Mouse (Mus musculus): ENCODE results near the gene Dlgap1. TPM values are rescaled to one million over a fixed set of nuclear protein-coding genes. Genes with fewer than 3 reads are reported as not detected.
A peak's percentile ranks its signal among the peaks of the same experiment; 100 is the strongest.

The Dlgap1 gene
- polyA plus RNA-seq, 1 experiment from 2014 or later, result 3.5 TPM

DNA sequence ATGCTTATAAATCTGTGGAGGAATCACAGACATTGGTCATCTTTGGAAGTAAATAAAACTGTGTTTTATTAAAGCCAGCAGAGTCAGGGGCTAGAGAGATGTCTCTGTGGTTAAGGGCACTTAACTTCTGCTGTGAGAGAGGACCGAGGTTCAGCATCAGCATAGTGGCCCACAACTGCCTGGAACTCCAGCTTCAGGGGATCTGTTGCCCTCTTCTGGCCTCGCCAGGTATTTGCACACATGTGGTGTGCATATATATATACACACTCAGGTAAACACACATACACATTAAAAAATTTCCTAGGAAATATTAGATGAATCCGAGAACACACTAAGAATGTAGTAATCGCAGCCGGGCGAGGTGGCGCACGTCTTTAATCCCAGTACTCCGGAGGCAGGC is 796.5 kb downstream of the Dlgap1 start:
- H3K4me1 ChIP-seq (replicated peaks), result no peaks in the 10 kb centered on the region
- no peak overlapping the region for H3K9ac ChIP-seq (replicated peaks)
- no peaks in the 10 kb centered on the region for H3K36me3 ChIP-seq
- ATAC-seq (ENCODE audit: insufficient number of reproducible peaks, insufficient read depth, low FRiP score, low TSS enrichment, low read depth), result no peak
- WGBS, result 95% methylated on average over 9 of the region's 9 CpGs
- H3K27ac ChIP-seq, result no peak overlapping the region
- no peak overlapping the region for H3K4me2 ChIP-seq
- H3K9me3 ChIP-seq, result no peaks in the 10 kb centered on the region
- H3K4me3 ChIP-seq (replicated peaks), result no peak overlapping the region
- H3K27me3 ChIP-seq, result no peaks in the 10 kb centered on the region

DNA sequence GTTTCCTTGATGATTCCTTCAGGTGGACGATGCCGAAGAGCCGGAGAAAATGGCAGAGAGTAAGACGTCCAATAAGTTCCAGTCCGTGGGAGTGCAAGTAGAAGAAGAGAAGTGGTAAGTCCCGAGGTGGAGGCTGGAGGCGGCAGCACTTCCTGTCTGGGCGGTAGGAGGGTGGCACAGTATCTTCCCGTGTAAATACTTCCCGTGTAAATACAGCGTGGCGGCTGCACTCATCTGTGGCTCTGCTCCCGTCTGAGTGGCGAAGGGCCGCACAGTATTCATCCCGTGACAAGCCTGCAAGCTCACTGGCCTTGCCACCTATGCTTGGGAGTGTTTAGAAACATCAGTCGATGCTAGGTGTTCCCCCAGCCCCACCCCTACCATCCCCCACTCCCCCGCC is 797.1 kb downstream of the Dlgap1 start:
- no peak overlapping the region for H3K9ac ChIP-seq (replicated peaks)
- WGBS, result 91% methylated on average over 18 of the region's 18 CpGs
- no peaks in the 10 kb centered on the region for H3K9me3 ChIP-seq
- no peaks in the 10 kb centered on the region for H3K4me1 ChIP-seq (replicated peaks)
- no peaks in the 10 kb centered on the region for H3K27me3 ChIP-seq
- no peak overlapping the region for H3K27ac ChIP-seq
- H3K4me2 ChIP-seq, result no peak overlapping the region
- H3K36me3 ChIP-seq, result no peaks in the 10 kb centered on the region
- no peak for ATAC-seq (ENCODE audit: insufficient number of reproducible peaks, insufficient read depth, low FRiP score, low TSS enrichment, low read depth)
- no peak overlapping the region for H3K4me3 ChIP-seq (replicated peaks)

DNA sequence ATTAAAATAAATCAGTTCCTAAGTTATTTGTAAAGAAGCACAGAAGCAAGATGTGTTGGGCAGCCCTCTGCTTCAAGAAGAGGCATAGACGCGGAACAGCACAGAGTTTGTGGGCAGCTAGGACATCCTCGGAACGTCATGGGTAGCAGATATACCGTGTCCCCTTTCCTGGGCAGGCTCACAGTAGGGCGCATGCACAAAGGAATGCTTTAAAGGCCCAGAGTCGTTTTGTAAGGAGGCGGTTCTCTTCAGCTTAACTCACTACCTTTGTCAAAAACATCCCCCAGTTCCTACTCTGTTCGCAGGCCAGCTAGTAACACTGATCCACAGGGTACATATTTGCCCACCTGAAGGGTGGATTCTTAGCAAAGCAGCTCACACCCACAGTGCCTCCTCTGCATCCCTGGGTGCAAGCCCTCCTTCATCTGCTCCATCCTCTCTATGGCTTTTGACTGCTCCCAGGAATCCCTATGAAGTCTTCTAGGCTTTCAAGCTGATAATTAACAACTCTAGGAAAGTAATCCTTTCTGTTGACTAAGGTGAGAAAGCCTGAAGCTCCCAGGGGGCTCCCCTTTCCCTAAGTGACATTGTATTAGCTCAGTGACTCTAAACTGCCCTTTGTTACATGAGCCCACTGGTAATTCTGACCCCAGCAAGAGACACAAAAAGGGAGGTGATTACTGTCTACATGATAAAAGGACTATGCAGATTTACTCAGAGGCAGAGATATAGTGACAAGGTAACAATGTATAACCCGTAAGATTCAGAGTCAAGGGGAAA is 803.4 kb downstream of the Dlgap1 start:
- Histone ChIP-seq H3K36me3 (no peaks in the 10 kb centered on the region), H3K9ac (replicated peaks) (no peak overlapping the region), H3K4me2 (no peak overlapping the region), H3K9me3 (no peaks in the 10 kb centered on the region), H3K4me3 (replicated peaks) (no peak overlapping the region), H3K27me3 (no peaks in the 10 kb centered on the region), H3K27ac (no peak overlapping the region), H3K4me1 (replicated peaks) (0 out of 2 replicates have a peak, but pooled peaks cover 7% of the 10 kb centered on the region)
- 9% methylated on average over 10 of the region's 10 CpGs for WGBS
- ATAC-seq (ENCODE audit: insufficient number of reproducible peaks, insufficient read depth, low FRiP score, low TSS enrichment, low read depth), result no peak

DNA sequence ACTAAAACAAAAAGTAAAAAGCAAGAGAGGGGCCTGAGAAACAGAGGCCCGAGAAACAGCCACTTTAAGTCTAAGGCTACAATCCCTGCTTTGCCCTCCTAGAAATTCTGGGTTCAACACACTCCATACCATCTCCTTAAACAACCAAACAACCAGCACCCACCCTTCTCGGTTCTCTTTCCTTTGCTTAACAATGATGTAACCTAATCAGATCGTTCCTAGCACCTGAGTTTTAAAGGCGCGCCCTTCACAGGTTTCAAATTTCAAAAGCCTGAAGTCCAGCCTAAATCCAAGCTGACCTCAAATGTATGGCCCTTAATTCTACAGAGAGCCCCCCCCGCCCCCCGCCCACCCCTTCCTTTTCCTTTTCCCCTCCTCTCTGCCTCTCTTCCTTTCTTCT is 810.9 kb downstream of the Dlgap1 start:
- H3K4me3 ChIP-seq (replicated peaks), result no peak overlapping the region
- 10% methylated on average over 7 of the region's 7 CpGs for whole genome bisulfite sequencing
- peaks cover 25% of the 10 kb centered on the region for H3K4me1 ChIP-seq (replicated peaks)
- no peak overlapping the region for H3K4me2 ChIP-seq
- no peaks in the 10 kb centered on the region for H3K36me3 ChIP-seq
- H3K9me3 ChIP-seq, result no peaks in the 10 kb centered on the region
- H3K27me3 ChIP-seq, result no peaks in the 10 kb centered on the region
- no peak overlapping the region for H3K27ac ChIP-seq
- ATAC-seq (ENCODE audit: insufficient number of reproducible peaks, insufficient read depth, low FRiP score, low TSS enrichment, low read depth), result no peak
- no peak overlapping the region for H3K9ac ChIP-seq (replicated peaks)

DNA sequence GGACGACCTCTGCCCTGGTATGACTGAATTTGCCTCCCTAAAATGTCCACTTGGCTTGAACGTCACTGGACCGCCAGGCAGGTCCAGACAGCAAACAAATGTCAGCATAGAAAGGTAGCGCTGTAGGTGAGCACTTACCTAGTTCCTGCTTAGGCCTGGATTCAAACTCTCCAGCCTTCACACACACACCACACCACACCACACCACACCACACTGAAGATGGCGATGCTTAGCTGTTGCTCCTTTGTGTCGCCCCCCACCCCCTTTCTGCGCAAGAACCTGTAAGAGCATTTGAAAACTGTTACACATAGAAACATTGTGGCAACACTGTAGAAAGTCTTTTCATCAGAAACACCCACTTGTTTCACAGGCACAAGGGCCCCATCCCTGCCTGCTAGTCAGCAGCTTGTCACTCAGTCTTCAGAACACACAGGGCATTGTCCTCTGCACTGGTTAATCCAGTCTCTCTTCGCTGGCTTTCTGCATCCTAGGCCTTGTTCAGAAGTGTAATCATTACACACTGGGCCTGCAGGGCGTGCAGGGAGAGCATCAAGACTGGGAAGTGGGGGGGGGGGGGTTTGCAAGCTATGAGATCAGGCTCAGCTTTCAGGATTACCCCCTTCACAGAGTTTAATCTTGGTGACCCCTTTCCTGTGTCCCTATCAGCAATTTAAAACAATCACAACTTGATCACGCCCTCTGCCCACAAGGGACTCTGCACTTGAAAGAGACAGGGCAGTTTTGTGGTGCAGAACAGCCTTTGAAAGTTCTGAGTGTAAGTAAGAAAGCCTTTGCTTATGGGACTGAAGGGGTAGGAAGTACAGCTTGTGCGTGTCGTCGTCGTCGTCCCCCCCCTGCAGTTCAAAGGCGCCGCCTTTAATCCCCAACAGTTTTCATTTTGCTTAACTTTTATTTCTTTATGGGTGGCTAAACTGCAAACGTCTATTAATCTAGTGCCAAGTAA is 812.1 kb downstream of the Dlgap1 start:
- WGBS, result 41% methylated on average over 18 of the region's 18 CpGs
- no peak overlapping the region for H3K4me3 ChIP-seq (replicated peaks)
- H3K4me1 ChIP-seq (replicated peaks), result peaks cover 25% of the 10 kb centered on the region
- no peak overlapping the region for H3K4me2 ChIP-seq
- H3K9ac ChIP-seq (replicated peaks), result no peak overlapping the region
- ATAC-seq (ENCODE audit: insufficient number of reproducible peaks, insufficient read depth, low FRiP score, low TSS enrichment, low read depth), result no peak
- H3K9me3 ChIP-seq, result no peaks in the 10 kb centered on the region
- no peaks in the 10 kb centered on the region for H3K27me3 ChIP-seq
- peak overlapping the region; percentile 45; the same call in 1 of the 2 replicates for H3K27ac ChIP-seq
- no peaks in the 10 kb centered on the region for H3K36me3 ChIP-seq

DNA sequence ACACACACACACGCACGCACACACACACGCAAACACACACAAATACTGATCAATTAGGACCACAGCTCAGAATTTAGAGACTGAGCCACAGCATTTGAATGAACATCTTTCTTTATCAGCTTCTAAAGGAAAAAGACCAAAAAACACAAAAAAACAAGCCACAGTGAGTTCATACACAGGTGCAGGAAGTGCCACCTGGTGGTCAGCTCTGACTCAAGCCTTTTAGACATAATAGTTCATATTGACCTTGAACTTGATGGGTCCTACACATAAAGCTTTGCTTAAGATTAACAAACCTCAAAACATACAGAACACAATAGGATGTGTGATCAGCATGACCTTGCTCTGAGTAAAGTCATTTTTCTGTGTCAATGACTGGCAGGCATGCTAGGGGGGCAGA is 814.4 kb downstream of the Dlgap1 start:
- H3K9ac ChIP-seq (replicated peaks), result no peak overlapping the region
- 94% methylated on average over 3 of the region's 3 CpGs for WGBS
- peaks cover 25% of the 10 kb centered on the region for H3K4me1 ChIP-seq (replicated peaks)

DNA sequence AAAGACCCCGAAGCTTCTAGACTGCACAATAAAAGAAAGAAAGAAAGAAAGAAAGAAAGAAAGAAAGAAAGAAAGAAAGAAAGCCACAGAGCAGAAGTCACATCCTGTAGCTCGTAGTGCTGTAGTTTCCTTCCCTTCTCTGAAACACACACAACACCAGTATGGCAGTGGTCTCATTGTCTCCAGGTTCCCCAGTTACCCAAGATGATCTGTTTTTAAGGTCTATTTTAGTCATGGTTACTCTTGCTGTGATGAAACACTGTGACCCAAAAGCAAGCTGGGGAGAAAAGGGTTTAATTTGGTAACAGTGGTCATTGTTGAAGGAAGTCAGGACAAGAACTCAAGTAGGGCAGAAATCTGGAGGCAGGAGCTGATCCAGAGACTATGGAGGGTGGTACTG is 818.5 kb downstream of the Dlgap1 start:
- Histone ChIP-seq H3K36me3 (no peaks in the 10 kb centered on the region), H3K27ac (no peak overlapping the region), H3K4me2 (no peak overlapping the region), H3K9me3 (no peaks in the 10 kb centered on the region), H3K27me3 (no peaks in the 10 kb centered on the region), H3K9ac (replicated peaks) (no peak overlapping the region), H3K4me1 (replicated peaks) (no peaks in the 10 kb centered on the region), H3K4me3 (replicated peaks) (no peak overlapping the region)
- WGBS, result 90% methylated on average over 2 of the region's 2 CpGs
- no peak for ATAC-seq (ENCODE audit: insufficient number of reproducible peaks, insufficient read depth, low FRiP score, low TSS enrichment, low read depth)

More for the DNA sequence above, 814.4 kb downstream of the Dlgap1 start:
- H3K36me3 ChIP-seq, result no peaks in the 10 kb centered on the region
- no peak overlapping the region for H3K4me3 ChIP-seq (replicated peaks)
- H3K27me3 ChIP-seq, result no peaks in the 10 kb centered on the region
- H3K4me2 ChIP-seq, result no peak overlapping the region
- H3K9me3 ChIP-seq, result no peaks in the 10 kb centered on the region
- ATAC-seq (ENCODE audit: insufficient number of reproducible peaks, insufficient read depth, low FRiP score, low TSS enrichment, low read depth), result no peak
- no peak overlapping the region for H3K27ac ChIP-seq

GRCm38 (mm10) chr17:70790801-70791200 is 821.9 kb downstream of the Dlgap1 start:
- WGBS, result 88% methylated on average over 4 of the region's 4 CpGs
- Histone ChIP-seq H3K27me3 (no peaks in the 10 kb centered on the region), H3K27ac (no peak overlapping the region), H3K4me1 (replicated peaks) (no peaks in the 10 kb centered on the region; the same call in 1 of the 2 replicates), H3K9me3 (no peaks in the 10 kb centered on the region), H3K36me3 (no peaks in the 10 kb centered on the region), H3K9ac (replicated peaks) (no peak overlapping the region), H3K4me2 (no peak overlapping the region), H3K4me3 (replicated peaks) (no peak overlapping the region)
- no peak for ATAC-seq (ENCODE audit: insufficient number of reproducible peaks, insufficient read depth, low FRiP score, low TSS enrichment, low read depth)

DNA sequence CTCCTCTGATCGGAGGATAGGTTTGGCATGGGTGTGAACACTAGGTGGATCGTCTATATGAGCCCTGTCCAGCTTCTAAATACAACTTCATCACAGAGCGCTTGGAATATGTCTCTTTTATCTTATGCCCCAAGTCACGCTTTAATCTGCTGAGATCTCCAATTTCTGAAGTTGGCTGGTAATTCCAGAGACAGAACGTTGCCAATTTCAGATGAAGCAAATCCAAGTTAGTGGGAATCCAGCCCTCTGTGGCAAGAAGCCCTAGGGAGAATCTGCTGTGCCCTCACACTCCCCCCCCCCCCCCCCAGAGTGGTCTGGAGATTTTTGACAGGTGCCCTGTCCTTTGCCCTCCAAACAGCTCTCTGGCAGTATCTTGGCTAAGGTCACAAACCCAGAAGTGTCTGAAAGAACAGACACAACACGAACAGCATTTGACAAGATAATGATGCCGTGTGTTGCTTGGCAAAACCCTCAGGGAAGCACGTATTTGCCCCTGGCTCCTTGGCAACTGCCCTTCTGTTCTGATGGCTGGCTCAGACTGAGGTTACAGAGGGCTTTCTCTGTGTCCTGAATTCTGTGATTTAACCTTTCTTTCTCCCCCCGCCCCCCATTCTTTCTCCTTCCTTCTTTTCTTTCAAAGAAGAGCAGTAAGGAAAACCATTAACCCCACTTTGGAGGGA is 822.9 kb downstream of the Dlgap1 start:
- 82% methylated on average over 9 of the region's 9 CpGs for WGBS
- H3K4me2 ChIP-seq, result no peak overlapping the region
- no peaks in the 10 kb centered on the region; the same call in 1 of the 2 replicates for H3K4me1 ChIP-seq (replicated peaks)
- no peaks in the 10 kb centered on the region for H3K27me3 ChIP-seq
- H3K4me3 ChIP-seq (replicated peaks), result no peak overlapping the region
- no peak for ATAC-seq (ENCODE audit: insufficient number of reproducible peaks, insufficient read depth, low FRiP score, low TSS enrichment, low read depth)
- no peak overlapping the region for H3K9ac ChIP-seq (replicated peaks)
- no peaks in the 10 kb centered on the region for H3K9me3 ChIP-seq
- H3K36me3 ChIP-seq, result no peaks in the 10 kb centered on the region
- H3K27ac ChIP-seq, result no peak overlapping the region

DNA sequence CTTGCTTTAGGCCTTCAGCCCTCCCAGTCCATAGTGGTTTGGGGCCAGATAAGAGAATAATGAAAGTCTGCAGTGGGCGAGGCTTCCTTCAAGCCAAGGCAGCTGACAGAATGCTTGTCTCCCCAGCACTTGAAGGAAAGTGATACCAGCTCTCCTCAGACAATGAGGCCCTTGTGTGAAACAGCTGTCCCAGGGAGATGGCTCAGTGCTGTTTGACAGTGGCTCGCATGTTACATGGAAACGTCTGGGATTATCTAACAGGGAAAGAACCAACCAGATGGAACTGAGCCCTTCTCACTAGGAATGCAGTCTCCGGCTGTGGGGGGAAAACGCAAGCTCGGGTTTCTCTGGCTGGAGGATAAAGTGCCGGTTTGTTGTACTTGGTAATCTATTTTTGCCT is 825.4 kb downstream of the Dlgap1 start:
- Histone ChIP-seq H3K4me2 (0 out of 2 replicates have a peak overlapping the region, but pooled peaks have one; percentile 10), H3K36me3 (no peaks in the 10 kb centered on the region), H3K4me3 (replicated peaks) (no peak overlapping the region), H3K9ac (replicated peaks) (no peak overlapping the region), H3K4me1 (replicated peaks) (no peaks in the 10 kb centered on the region; the same call in 1 of the 2 replicates), H3K27me3 (no peaks in the 10 kb centered on the region), H3K9me3 (no peaks in the 10 kb centered on the region), H3K27ac (peak overlapping the region; percentile 64; the same call in 1 of the 2 replicates)
- WGBS, result 32% methylated on average over 7 of the region's 7 CpGs
- peak; percentile 63 for ATAC-seq (ENCODE audit: insufficient number of reproducible peaks, insufficient read depth, low FRiP score, low TSS enrichment, low read depth)

- no peaks in the 10 kb centered on the region; the same call in 1 of the 2 replicates for H3K4me1 ChIP-seq (replicated peaks)
- no peak overlapping the region for H3K9ac ChIP-seq (replicated peaks)
- 0 out of 2 replicates have a peak overlapping the region, but pooled peaks have one; percentile 10 for H3K4me2 ChIP-seq
- H3K9me3 ChIP-seq, result no peaks in the 10 kb centered on the region
- ATAC-seq (ENCODE audit: insufficient number of reproducible peaks, insufficient read depth, low FRiP score, low TSS enrichment, low read depth), result no peak
- H3K4me3 ChIP-seq (replicated peaks), result no peak overlapping the region
- 65% methylated on average over 6 of the region's 6 CpGs for WGBS
- no peaks in the 10 kb centered on the region for H3K27me3 ChIP-seq
- peak overlapping the region; percentile 64; the same call in 1 of the 2 replicates for H3K27ac ChIP-seq
- no peaks in the 10 kb centered on the region for H3K36me3 ChIP-seq
Observed at GRCm38 (mm10) chr17:70794722-70795121, 825.8 kb downstream of the Dlgap1 start.

Measured in limb, embryonic 12.5 days (tissue).